Mouse (Mus musculus) CH12.LX (cell line): Measurements from ENCODE around the gene Zbtb8a. TPM values are rescaled to one million over a fixed set of nuclear protein-coding genes. Genes with fewer than 3 reads are reported as not detected.

Source experiments
- DNase-seq: peaks from one replicate; pipeline ENCODE4 v3.0.0-alpha.2; 2013; ENCODE audit errors: extremely low read depth
- H3K27ac ChIP-seq: 2 replicates; pipeline ENCODE4 v1.5.1; 2012; ENCODE audit warnings: low read depth, mild to moderate bottlenecking, control low read depth, moderate library complexity; ENCODE audit not compliant: insufficient read depth
- H3K27me3 ChIP-seq: replicated peaks from 2 replicates; pipeline ENCODE3; 2012; ENCODE audit warnings: inconsistent platforms
- H3K36me3 ChIP-seq, 2 experiments: replicated peaks in 1 of 2; 2 replicates each; pipeline versions ENCODE3 to v1.6.1; 2012; ENCODE audit warnings: inconsistent platforms in 1 of 2, low read length in 1 of 2, mild to moderate bottlenecking in 1 of 2, mixed read lengths in 1 of 2, moderate library complexity in 1 of 2; ENCODE audit not compliant: control insufficient read depth in 1 of 2, insufficient read depth in 1 of 2
- H3K4me1 ChIP-seq, 2 experiments: 2 replicates each; pipeline ENCODE4 v1.6.1; 2012; ENCODE audit warnings: inconsistent platforms in 1 of 2, moderate library complexity in 1 of 2; ENCODE audit not compliant: insufficient read depth in 2 of 2, control insufficient read depth in 1 of 2
- H3K4me2 ChIP-seq: 2 replicates; pipeline ENCODE4 v1.6.1; 2012; ENCODE audit warnings: low read depth, mild to moderate bottlenecking, control low read depth; ENCODE audit not compliant: poor library complexity, insufficient read depth, severe bottlenecking
- H3K4me3 ChIP-seq, 3 experiments: fragments of 150-350 bp in 1 of 3; sonication (generic) in 1 of 3; replicated peaks in 1 of 3; 2 replicates each; pipeline versions ENCODE3 to v1.5.1; 2011 to 2012; ENCODE audit warnings: low read depth in 2 of 3, low read length in 2 of 3, mild to moderate bottlenecking in 2 of 3, moderate library complexity in 2 of 3, control low read depth in 1 of 3, improper control_type of control experiment in 1 of 3, inconsistent platforms in 1 of 3, mixed read lengths in 1 of 3; ENCODE audit not compliant: poor library complexity in 1 of 3
- H3K79me2 ChIP-seq: replicated peaks from 2 replicates; pipeline ENCODE4 v1.6.1; 2012; ENCODE audit warnings: mild to moderate bottlenecking, moderate library complexity; ENCODE audit not compliant: control insufficient read depth, poor library complexity, insufficient read depth, severe bottlenecking; ENCODE audit errors: extremely low read depth
- H3K9ac ChIP-seq: 2 replicates; pipeline ENCODE4 v1.6.1; 2012; ENCODE audit warnings: low read depth, mild to moderate bottlenecking, control low read depth, moderate library complexity; ENCODE audit not compliant: insufficient read depth
- H3K9me3 ChIP-seq: replicated peaks from 2 replicates; pipeline ENCODE3; 2012; ENCODE audit warnings: low read length, inconsistent platforms, mixed read lengths
- CHD1 ChIP-seq: IDR thresholded peaks from 2 replicates; pipeline ENCODE4 v1.6.1; 2012; ENCODE audit warnings: low read depth, low read length, improper control_type of control experiment, inconsistent platforms
- E2F4 ChIP-seq: IDR thresholded peaks from 2 replicates; pipeline ENCODE4 v1.6.1; 2011; ENCODE audit warnings: low read depth, low read length, improper control_type of control experiment; ENCODE audit not compliant: insufficient replicate concordance
- ELF1 ChIP-seq: IDR thresholded peaks from 2 replicates; pipeline ENCODE4 v1.6.1; 2014; ENCODE audit warnings: low read depth, mild to moderate bottlenecking, inconsistent platforms, low read length, improper control_type of control experiment
- GABPA ChIP-seq: IDR thresholded peaks from 2 replicates; pipeline ENCODE4 v1.6.1; 2012; ENCODE audit warnings: low read depth, low read length, improper control_type of control experiment, inconsistent platforms; ENCODE audit not compliant: insufficient replicate concordance
- HCFC1 ChIP-seq: IDR thresholded peaks from 2 replicates; pipeline ENCODE4 v1.6.1; 2012; ENCODE audit warnings: low read depth, mild to moderate bottlenecking, inconsistent platforms, low read length, improper control_type of control experiment
- JUND ChIP-seq: conservative IDR thresholded peaks from 2 replicates; pipeline ENCODE4 v1.6.1; 2011; ENCODE audit warnings: low read depth, low read length, improper control_type of control experiment
- KAT2A ChIP-seq: IDR thresholded peaks from 2 replicates; pipeline ENCODE4 v1.6.1; 2012; ENCODE audit warnings: low read length, improper control_type of control experiment, inconsistent platforms; ENCODE audit not compliant: insufficient replicate concordance
- MAFK ChIP-seq: IDR thresholded peaks from 2 replicates; pipeline ENCODE4 v1.6.1; 2011; ENCODE audit warnings: low read length, improper control_type of control experiment; ENCODE audit not compliant: insufficient replicate concordance
- MAX ChIP-seq: IDR thresholded peaks from 2 replicates; pipeline ENCODE4 v1.6.1; 2011; ENCODE audit warnings: low read length, improper control_type of control experiment
- MXI1 ChIP-seq: IDR thresholded peaks from 2 replicates; pipeline ENCODE4 v1.6.1; 2011; ENCODE audit warnings: mild to moderate bottlenecking, low read depth, low read length, improper control_type of control experiment
- MYC ChIP-seq: IDR thresholded peaks from 2 replicates; pipeline ENCODE4 v1.6.1; 2011; ENCODE audit warnings: low read depth, mild to moderate bottlenecking, improper control_type of control experiment, low read length
- POLR2A ChIP-seq: IDR thresholded peaks from 2 replicates; pipeline ENCODE4 v1.6.1; 2011; ENCODE audit warnings: low read depth, mild to moderate bottlenecking, improper control_type of control experiment, low read length
- POLR2AphosphoS2 ChIP-seq: IDR thresholded peaks from 2 replicates; pipeline ENCODE4 v1.6.1; 2011; ENCODE audit warnings: low read depth, low read length, improper control_type of control experiment
- RCOR1 ChIP-seq: conservative IDR thresholded peaks from 2 replicates; pipeline ENCODE4 v1.6.1; 2012; ENCODE audit warnings: low read depth, mild to moderate bottlenecking, inconsistent platforms, low read length, improper control_type of control experiment
- SMC3 ChIP-seq: IDR thresholded peaks from 2 replicates; pipeline ENCODE4 v1.6.1; 2011; ENCODE audit warnings: low read depth, low read length, improper control_type of control experiment
- TBP ChIP-seq: conservative IDR thresholded peaks from 2 replicates; pipeline ENCODE4 v1.6.1; 2011; ENCODE audit warnings: low read depth, low read length, improper control_type of control experiment
- USF1 ChIP-seq: IDR thresholded peaks from 2 replicates; pipeline ENCODE4 v1.6.1; 2014; ENCODE audit warnings: low read depth, mild to moderate bottlenecking, inconsistent platforms, low read length, improper control_type of control experiment
- USF2 ChIP-seq: conservative IDR thresholded peaks from 2 replicates; pipeline ENCODE4 v1.6.1; 2011; ENCODE audit warnings: low read depth, low read length, improper control_type of control experiment
- ZKSCAN1 ChIP-seq: IDR thresholded peaks from 2 replicates; pipeline ENCODE4 v1.6.1; 2012; ENCODE audit warnings: low read depth, inconsistent platforms, low read length, improper control_type of control experiment, borderline replicate concordance
- dilution Hi-C: fragments of 300-500 bp; cut with MboI; formaldehyde crosslinking; loops from 2 replicates; pipeline ENCODE4 v1.14.3; 2020; ENCODE audit warnings: low sequenced_read_pairs; ENCODE audit not compliant: extremely low pct_unique_long_range_greater_than_20kb, extremely low pct_ligation_motif_present
- in situ Hi-C: fragments of 300-500 bp; cut with MboI; formaldehyde crosslinking; loops from 3 replicates; pipeline ENCODE4 v1.14.3; 2019; ENCODE audit warnings: low sequenced_read_pairs, low pct_ligation_motif_present, low pct_unique_long_range_greater_than_20kb, mixed read lengths
- polyA plus RNA-seq: library from polyadenylated mRNA; unstranded; fragments of >175 nt; gene quantifications from 2 replicates; pipeline ENCODE4 v1.2.1, GENCODE M21; 2012; ENCODE audit warnings: low read depth; ENCODE audit not compliant: insufficient read length
- total RNA-seq, 2 experiments: library from RNA; depleted of rRNA; stranded (reverse); fragments of 300-350 nt in 1 of 2; fragments of >200 nt in 1 of 2; gene quantifications; 2 replicates each; pipeline ENCODE4 v1.2.3; 2012 to 2014

Gene Zbtb8a
- total and polyA plus RNA-seq, 3 experiments: 0.04 TPM; not detected in 2

DNA sequence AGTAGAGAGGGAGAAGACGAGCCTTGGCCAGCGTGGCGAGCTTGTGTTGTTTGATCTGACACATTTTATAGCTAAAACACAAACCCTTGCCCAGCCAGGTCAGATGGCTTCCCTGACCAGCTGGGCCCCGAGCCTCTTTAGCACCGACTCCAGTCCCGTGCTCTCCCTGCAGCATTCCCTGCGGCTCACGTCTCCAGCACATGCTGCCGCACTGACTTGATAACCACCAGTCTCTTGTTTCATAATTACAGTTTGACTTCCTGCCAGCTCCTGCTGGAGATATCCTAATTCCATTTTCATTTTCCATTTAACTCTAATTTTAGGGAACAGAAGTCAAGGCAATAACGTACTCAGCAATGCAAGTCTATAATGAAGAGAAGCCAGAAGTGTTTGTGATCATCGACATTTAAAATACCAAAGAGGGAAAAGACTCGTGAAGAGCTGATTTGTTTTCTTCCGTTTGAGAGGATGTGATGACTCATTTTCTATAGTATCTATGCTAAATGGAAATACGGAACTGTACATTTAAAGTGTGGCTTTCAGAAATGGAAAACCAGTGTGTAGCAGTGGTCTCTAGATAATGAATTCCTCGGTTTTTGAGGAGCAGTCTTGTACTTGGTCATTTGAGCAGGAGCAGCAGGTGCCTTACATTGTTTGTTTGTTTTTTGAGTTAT lies 31.3 kb downstream of the Zbtb8a start:
- no peak for DNase-seq
- dilution Hi-C loops: no loop called here
- no peak overlapping the region for H3K27ac ChIP-seq
- no peak overlapping the region for H3K4me3 ChIP-seq
- H3K4me2 ChIP-seq: no peak overlapping the region
- H3K27me3 ChIP-seq: no peaks in the 10 kb centered on the region
- TF ChIP-seq ELF1: no peak
- no peaks in the 10 kb centered on the region; the same call in 1 of the 2 replicates for H3K79me2 ChIP-seq
- in situ Hi-C loops: no loop called here
- H3K4me1 ChIP-seq: no peaks in the 10 kb centered on the region
- peaks cover 27 to 52% of the 10 kb centered on the region in 2 experiments for H3K36me3 ChIP-seq
- H3K9me3 ChIP-seq: no peaks in the 10 kb centered on the region
- no peak overlapping the region for H3K9ac ChIP-seq

DNA sequence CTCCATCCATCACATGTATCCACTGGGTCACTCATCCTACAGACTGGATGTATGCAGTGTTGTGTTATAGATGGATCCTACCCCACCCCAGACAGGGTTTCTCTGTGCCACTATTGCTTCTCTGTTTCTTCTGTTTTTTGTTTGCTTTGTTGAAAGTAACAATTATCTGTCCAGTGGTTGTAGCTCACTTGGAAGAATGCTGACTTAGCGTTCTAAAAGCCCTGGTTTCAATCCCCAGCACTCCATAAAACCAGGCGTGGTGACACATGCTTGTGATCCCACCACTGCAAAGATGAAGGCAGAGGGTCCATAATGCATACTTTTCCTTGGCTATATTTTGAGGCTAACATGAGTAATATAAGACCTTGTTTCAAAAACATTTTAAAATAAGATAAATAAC lies 35.2 kb downstream of the Zbtb8a start:
- in situ Hi-C loops: no loop called here
- no peaks in the 10 kb centered on the region for H3K27me3 ChIP-seq
- H3K4me1 ChIP-seq: peaks cover 0 to 15% of the 10 kb centered on the region in 2 experiments; a peak in 2 of 4 replicates
- no peak overlapping the region for H3K27ac ChIP-seq
- dilution Hi-C loops: no loop called here
- peaks cover 41 to 70% of the 10 kb centered on the region in 2 experiments for H3K36me3 ChIP-seq
- TF ChIP-seq MAFK (peak; percentile 73; the same call in 1 of the 2 replicates), ZKSCAN1 (no peak)
- DNase-seq: no peak
- H3K4me2 ChIP-seq: no peak overlapping the region
- H3K9me3 ChIP-seq: no peaks in the 10 kb centered on the region
- no peak overlapping the region for H3K4me3 ChIP-seq
- no peak overlapping the region for H3K9ac ChIP-seq
- H3K79me2 ChIP-seq: peaks cover 11% of the 10 kb centered on the region

GRCm38 (mm10) chr4:129341888-129342287 lies 36.0 kb downstream of the Zbtb8a start:
- Histone ChIP-seq H3K36me3 (peaks cover 39 to 68% of the 10 kb centered on the region in 2 experiments), H3K9ac (no peak overlapping the region)
- dilution Hi-C loops: no loop called here

More at GRCm38 (mm10) chr4:129341888-129342287, 36.0 kb downstream of the Zbtb8a start:
- TF ChIP-seq JUND: no peak
- no peak for TF ChIP-seq KAT2A
- no peak for TF ChIP-seq HCFC1
- TF ChIP-seq RCOR1: no peak
- TF ChIP-seq MAFK: no peak
- no peak for TF ChIP-seq SMC3
- no peak for TF ChIP-seq ELF1
- no peak for TF ChIP-seq CHD1
- TF ChIP-seq GABPA: no peak
- TF ChIP-seq USF1: no peak
- TF ChIP-seq ZKSCAN1: no peak
- no peak for TF ChIP-seq TBP
- no peak for TF ChIP-seq MAX
- no peak for TF ChIP-seq USF2
- TF ChIP-seq E2F4: no peak
- no peak for TF ChIP-seq MXI1
- no peak for TF ChIP-seq POLR2A
- TF ChIP-seq MYC: no peak
- TF ChIP-seq POLR2AphosphoS2: no peak
- Histone ChIP-seq H3K79me2 (peaks cover 14% of the 10 kb centered on the region), H3K27me3 (no peaks in the 10 kb centered on the region), H3K4me3 (no peak overlapping the region), H3K9me3 (no peaks in the 10 kb centered on the region), H3K4me2 (no peak overlapping the region), H3K27ac (no peak overlapping the region), H3K4me1 (peaks cover 5 to 23% of the 10 kb centered on the region in 2 experiments; a peak in 3 of 4 replicates)
- in situ Hi-C loops: no loop called here
- no peak for DNase-seq
